ENCODE assay signal across 10 mouse cellular contexts in the genomic region with DNA sequence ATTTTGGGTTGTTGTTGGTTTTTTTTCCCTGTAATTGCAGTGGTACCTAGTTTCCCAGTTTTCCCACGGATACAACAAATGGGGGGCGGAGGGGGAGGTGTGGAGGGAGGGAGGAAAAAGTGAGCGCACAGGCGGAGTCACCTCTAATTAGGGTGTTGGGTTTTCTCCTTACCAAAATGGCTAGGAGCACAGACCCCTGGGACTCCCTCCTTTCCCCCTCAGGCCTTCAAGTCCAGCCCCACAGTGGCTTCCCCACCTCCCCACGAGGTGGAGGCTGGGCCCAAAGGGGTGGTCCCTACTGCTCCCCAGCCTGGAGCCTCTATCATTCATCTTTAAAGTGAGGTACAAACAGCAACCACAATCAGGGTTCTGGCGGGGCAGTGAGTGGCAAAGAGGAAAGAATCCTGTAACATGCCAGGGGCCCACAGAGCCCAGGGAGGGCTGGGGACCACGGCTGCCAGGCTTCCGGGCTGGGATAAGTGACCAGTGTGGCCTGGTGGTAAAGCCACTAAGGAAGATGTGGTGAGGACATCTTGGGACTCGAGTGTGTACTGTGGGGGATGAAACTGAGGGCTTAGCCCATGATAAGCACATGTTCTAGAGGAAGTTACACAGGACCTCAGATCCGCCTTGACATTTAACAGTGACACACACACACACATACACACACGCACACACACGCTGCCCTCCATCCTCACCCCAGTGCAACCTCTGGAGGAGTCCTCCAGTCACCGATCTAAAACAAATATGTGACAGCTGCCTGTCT. TPM values are rescaled to one million over a fixed set of nuclear protein-coding genes. Genes with fewer than 3 reads are reported as not detected.
DNase-seq lines count a peak whose midpoint lies in the region; ATAC-seq and TF ChIP-seq lines count a peak whose summit lies in the region.
"Had no signal": no experiment of that assay in that cellular context is flagged by ENCODE, and none has a peak within 500 bp of the region (broad histone marks: within the 10 kb centered on the region; RNA-seq: fewer than 3 reads in every experiment).

No protein-coding gene starts in this region.

- H3K4me3 ChIP-seq in gastrocnemius, adult 2 months = no peak overlapping the region
- no peak overlapping the region for H3K4me3 ChIP-seq in kidney, adult 2 months (ENCODE audit: insufficient read depth, low read depth, low read length)
- no peak overlapping the region for H3K4me3 ChIP-seq in embryonic facial prominence, embryonic 15.5 days (replicated peaks)
- H3K4me3 ChIP-seq in liver, embryonic 13.5 days (replicated peaks) = no peak overlapping the region

- 65% methylated on average over 13 of the region's 13 CpGs for WGBS in kidney, adult 2 months
- WGBS in embryonic facial prominence, embryonic 15.5 days = 23% methylated on average over 13 of the region's 13 CpGs
- 29% methylated on average over 13 of the region's 13 CpGs for WGBS in liver, embryonic 13.5 days (ENCODE audit: insufficient replicate concordance)

- ATAC-seq in embryonic facial prominence, embryonic 15.5 days (ENCODE audit: insufficient number of reproducible peaks, low FRiP score, low TSS enrichment, low read depth) = peak; percentile 80
- ATAC-seq in liver, embryonic 13.5 days (ENCODE audit: low read depth) = no peak

- DNase-seq in gastrocnemius, adult 2 months = no peak
- DNase-seq in gastrocnemius, postnatal 10 days = no peak
- peak; percentile 19 for DNase-seq in kidney, postnatal 10 days
- no peak for DNase-seq in kidney, adult 2 months
- no peak for DNase-seq in liver, embryonic 13.5 days
- no peak for DNase-seq in right cerebral cortex, adult 2 months (ENCODE audit: low spot score in 2 of 2)
- DNase-seq in B cell, adult 2 months = no peak
- DNase-seq: kidney, postnatal 4 days; lung, postnatal 10 days had no signal

- no peaks in the 10 kb centered on the region for H3K27me3 ChIP-seq in kidney, adult 2 months (replicated peaks; ENCODE audit: control insufficient read depth, insufficient read depth, low read length)
- H3K27me3 ChIP-seq in embryonic facial prominence, embryonic 15.5 days = no peaks in the 10 kb centered on the region
- 0 out of 2 replicates have a peak, but pooled peaks cover 4% of the 10 kb centered on the region for H3K27me3 ChIP-seq in liver, embryonic 13.5 days

- no peak for TF ChIP-seq POLR2A in kidney, adult 2 months (IDR thresholded peaks at IDR 0.05; ENCODE audit: low read depth, low read length)

- peak overlapping the region; percentile 37 for H3K4me2 ChIP-seq in embryonic facial prominence, embryonic 15.5 days (replicated peaks)
- no peak overlapping the region for H3K4me2 ChIP-seq in liver, embryonic 13.5 days

- peaks cover 22% of the 10 kb centered on the region for H3K4me1 ChIP-seq in kidney, adult 2 months (ENCODE audit: control insufficient read depth, insufficient read depth, low read length)
- H3K4me1 ChIP-seq in embryonic facial prominence, embryonic 15.5 days = peaks cover 94% of the 10 kb centered on the region
- H3K4me1 ChIP-seq in liver, embryonic 13.5 days (replicated peaks) = peaks cover 87% of the 10 kb centered on the region

- no peaks in the 10 kb centered on the region for H3K36me3 ChIP-seq in kidney, adult 2 months (ENCODE audit: control insufficient read depth, insufficient read depth, low read length)
- H3K36me3 ChIP-seq in embryonic facial prominence, embryonic 15.5 days = no peaks in the 10 kb centered on the region
- no peaks in the 10 kb centered on the region for H3K36me3 ChIP-seq in liver, embryonic 13.5 days

- no peaks in the 10 kb centered on the region for H3K9me3 ChIP-seq in embryonic facial prominence, embryonic 15.5 days (replicated peaks)
- no peaks in the 10 kb centered on the region for H3K9me3 ChIP-seq in liver, embryonic 13.5 days (replicated peaks)

- H3K9ac ChIP-seq in embryonic facial prominence, embryonic 15.5 days = no peak overlapping the region
- H3K9ac ChIP-seq in liver, embryonic 13.5 days = no peak overlapping the region

- no peak for TF ChIP-seq CTCF in gastrocnemius, adult 2 months (IDR thresholded peaks at IDR 0.05)
- TF ChIP-seq CTCF in kidney, adult 2 months (conservative IDR thresholded peaks at IDR 0.05; ENCODE audit: insufficient read depth, insufficient read length, low read depth, low read length) = no peak

- intact Hi-C loops in gastrocnemius, adult 2 months (cut with DNase I) = no loop called here

- peak overlapping the region; percentile 73 for H3K27ac ChIP-seq in gastrocnemius, adult 2 months
- no peak overlapping the region for H3K27ac ChIP-seq in kidney, adult 2 months (ENCODE audit: insufficient read depth, low read depth, low read length)
- H3K27ac ChIP-seq in embryonic facial prominence, embryonic 15.5 days (replicated peaks) = peak overlapping the region; percentile 94
- H3K27ac ChIP-seq in liver, embryonic 13.5 days = peak overlapping the region; percentile 29; the same call in 1 of the 2 replicates

RNA-seq across cellular contexts. Expression of a gene that starts 47.4 kb away (rescaled TPM):
- total RNA-seq in gastrocnemius, adult 2 months (2021) = 1 to 10 TPM; 2.2 to 5.7 TPM
- 1 to 10 TPM; 3.0 to 4.6 TPM for total RNA-seq in gastrocnemius, postnatal 10 days (2021)
- polyA plus RNA-seq in kidney, adult 2 months (2012; rRNA removed) = 15.9 and 22.8 TPM in 2 replicates
- polyA plus RNA-seq in embryonic facial prominence, embryonic 15.5 days (2015; fragmentation: Nextera tagmentation; extraction: Ambion mirVana) = 12.8 and 15.5 TPM in 2 replicates
- 2.5 and 2.8 TPM in 2 replicates for polyA plus RNA-seq in liver, embryonic 13.5 days (2015; fragmentation: Nextera tagmentation; extraction: Ambion mirVana)
